Mouse (Mus musculus): ENCODE measurements at regions not wholly inside any gene's neighbourhood (a gene's known extent, or its start where the extent isn't known, plus 50 kb on each side); places are given as distances from the start of the nearest gene placed in this dataset.

DNA sequence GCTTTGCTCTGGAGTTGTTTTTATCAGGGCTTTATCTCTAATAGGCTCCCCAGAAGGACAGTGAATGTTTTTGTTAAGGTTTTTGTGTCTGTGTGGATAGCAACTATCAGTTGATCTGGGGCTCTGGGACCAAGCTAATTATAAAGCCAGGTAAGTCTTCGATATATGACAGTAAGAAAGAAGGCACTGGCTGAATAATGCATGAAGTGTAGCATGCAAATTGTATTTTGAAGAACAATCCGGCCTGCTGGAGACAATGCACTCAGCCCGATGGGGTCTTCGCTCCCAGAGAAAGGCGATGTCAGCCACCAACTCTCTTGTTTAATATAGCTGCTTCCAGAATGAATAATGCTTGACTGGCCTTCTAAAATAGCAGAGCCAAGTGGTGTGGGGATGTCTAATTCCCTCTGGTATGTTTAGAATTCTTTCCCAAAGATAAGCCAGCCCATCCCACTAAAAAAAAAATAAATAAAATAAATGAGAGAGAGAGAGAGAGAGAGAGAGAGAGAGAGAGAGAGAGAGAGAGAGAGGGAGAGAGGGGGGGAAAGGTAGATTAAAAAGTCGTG is 68.6 kb downstream of the Dad1 start:
- ATAC-seq (ENCODE audit: low FRiP score, low read depth) (no peak), DNase-seq (ENCODE audit: low spot score) (no peak)
- no peak for TF ChIP-seq POLR2A (IDR thresholded peaks at IDR 0.05; ENCODE audit: borderline replicate concordance, extremely low read depth, insufficient read depth, insufficient read length)
- Histone ChIP-seq H3K4me3 (replicated peaks; ENCODE audit: low read length) (no peak overlapping the region), H3K4me2 (replicated peaks; ENCODE audit: low read depth, low read length, severe bottlenecking) (no peak overlapping the region), H3K9me3 (ENCODE audit: control insufficient read depth, low read length) (no peaks in the 10 kb centered on the region), H3K4me1 (ENCODE audit: control insufficient read depth, insufficient read depth, low read length) (0 out of 2 replicates have a peak, but pooled peaks cover 10% of the 10 kb centered on the region), H3K27ac (replicated peaks; ENCODE audit: low read depth, low read length) (no peak overlapping the region), H3K9ac (ENCODE audit: low read depth, low read length, severe bottlenecking) (no peak overlapping the region), H3K27me3 (ENCODE audit: control insufficient read depth, insufficient read depth, low read length) (no peaks in the 10 kb centered on the region), H3K36me3 (ENCODE audit: control insufficient read depth, insufficient read depth, low read length) (no peaks in the 10 kb centered on the region)
- 75% methylated on average over 6 of the region's 6 CpGs for WGBS

DNA sequence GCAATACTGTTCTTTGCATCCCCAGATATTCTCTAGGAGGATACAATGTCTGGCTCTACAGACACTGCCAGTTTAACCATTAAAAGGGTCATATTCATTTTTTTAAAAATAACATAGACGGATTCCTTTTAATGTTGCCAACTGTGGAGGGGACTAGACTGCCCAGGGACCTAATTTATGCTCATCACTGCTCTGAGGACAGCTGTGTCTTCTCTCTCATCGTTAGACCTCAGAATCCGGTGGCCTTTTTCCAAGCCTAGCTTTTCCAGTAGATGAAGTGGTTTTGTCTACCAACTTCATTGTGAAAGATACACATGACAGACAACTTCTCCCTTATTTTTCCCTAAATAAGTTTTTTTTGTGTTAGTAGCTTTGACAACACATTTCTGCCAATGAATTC is 70.0 kb downstream of the Dad1 start:
- H3K4me1 ChIP-seq (ENCODE audit: control insufficient read depth, insufficient read depth, low read length): 0 out of 2 replicates have a peak, but pooled peaks cover 8% of the 10 kb centered on the region
- H3K4me2 ChIP-seq (replicated peaks; ENCODE audit: low read depth, low read length, severe bottlenecking): no peak overlapping the region
- WGBS: 87% methylated on average over 3 of the region's 3 CpGs
- H3K27me3 ChIP-seq (ENCODE audit: control insufficient read depth, insufficient read depth, low read length): no peaks in the 10 kb centered on the region
- TF ChIP-seq POLR2A (IDR thresholded peaks at IDR 0.05; ENCODE audit: borderline replicate concordance, extremely low read depth, insufficient read depth, insufficient read length): no peak
- DNase-seq (ENCODE audit: low spot score): no peak
- H3K36me3 ChIP-seq (ENCODE audit: control insufficient read depth, insufficient read depth, low read length): no peaks in the 10 kb centered on the region
- no peak for ATAC-seq (ENCODE audit: low FRiP score, low read depth)
- no peaks in the 10 kb centered on the region for H3K9me3 ChIP-seq (ENCODE audit: control insufficient read depth, low read length)
- no peak overlapping the region for H3K4me3 ChIP-seq (replicated peaks; ENCODE audit: low read length)
- H3K9ac ChIP-seq (ENCODE audit: low read depth, low read length, severe bottlenecking): no peak overlapping the region
- no peak overlapping the region for H3K27ac ChIP-seq (replicated peaks; ENCODE audit: low read depth, low read length)

DNA sequence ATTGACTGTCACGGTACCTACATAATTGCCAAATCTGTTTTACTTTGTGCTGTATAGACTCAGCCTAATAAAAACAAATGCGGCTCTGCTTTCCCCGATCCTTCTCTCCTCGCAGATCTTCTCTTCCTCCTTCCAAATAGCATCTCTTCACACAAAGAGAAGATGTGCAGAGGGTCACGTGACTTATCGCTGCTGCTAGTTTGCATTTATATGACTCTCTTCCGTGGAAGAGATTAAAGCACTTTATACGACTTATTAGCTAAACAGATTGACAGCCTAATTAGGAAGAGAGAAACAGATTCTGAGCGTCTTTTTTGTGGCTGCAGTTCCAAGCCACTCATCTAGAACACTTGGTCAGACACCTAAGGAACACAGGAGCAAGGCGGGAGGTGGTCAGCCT is 71.1 kb downstream of the Dad1 start:
- Histone ChIP-seq H3K9ac (ENCODE audit: low read depth, low read length, severe bottlenecking) (no peak overlapping the region), H3K4me1 (ENCODE audit: control insufficient read depth, insufficient read depth, low read length) (peaks cover 8% of the 10 kb centered on the region; the same call in 1 of the 2 replicates), H3K4me3 (replicated peaks; ENCODE audit: low read length) (no peak overlapping the region), H3K9me3 (ENCODE audit: control insufficient read depth, low read length) (no peaks in the 10 kb centered on the region), H3K4me2 (replicated peaks; ENCODE audit: low read depth, low read length, severe bottlenecking) (no peak overlapping the region), H3K36me3 (ENCODE audit: control insufficient read depth, insufficient read depth, low read length) (no peaks in the 10 kb centered on the region), H3K27ac (replicated peaks; ENCODE audit: low read depth, low read length) (no peak overlapping the region), H3K27me3 (ENCODE audit: control insufficient read depth, insufficient read depth, low read length) (no peaks in the 10 kb centered on the region)
- WGBS: 60% methylated on average over 10 of the region's 10 CpGs
- no peak for TF ChIP-seq POLR2A (IDR thresholded peaks at IDR 0.05; ENCODE audit: borderline replicate concordance, extremely low read depth, insufficient read depth, insufficient read length)
- ATAC-seq (ENCODE audit: low FRiP score, low read depth): no peak
- DNase-seq (ENCODE audit: low spot score): no peak

DNA sequence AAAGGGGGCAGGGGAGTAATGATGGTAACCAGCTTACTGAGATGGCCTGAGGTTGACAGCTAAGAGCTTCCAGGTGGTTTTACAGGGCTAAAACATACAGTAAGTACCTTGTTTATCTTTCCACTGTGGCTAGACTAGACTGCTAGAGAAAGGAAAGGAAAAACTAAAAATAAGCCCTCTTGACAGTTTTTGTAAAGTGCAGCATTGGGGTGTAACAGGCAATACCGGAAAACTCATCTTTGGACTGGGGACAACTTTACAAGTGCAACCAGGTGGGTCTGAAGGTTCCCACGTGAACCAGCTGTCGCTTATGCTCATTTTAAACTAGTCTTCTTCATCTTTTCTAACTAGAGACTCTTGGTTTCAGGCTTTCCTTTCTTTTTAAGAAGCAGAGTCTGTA is 72.6 kb downstream of the Dad1 start:
- 77% methylated on average over 3 of the region's 3 CpGs for WGBS
- no peak for DNase-seq (ENCODE audit: low spot score)
- ATAC-seq (ENCODE audit: low FRiP score, low read depth): no peak

DNA sequence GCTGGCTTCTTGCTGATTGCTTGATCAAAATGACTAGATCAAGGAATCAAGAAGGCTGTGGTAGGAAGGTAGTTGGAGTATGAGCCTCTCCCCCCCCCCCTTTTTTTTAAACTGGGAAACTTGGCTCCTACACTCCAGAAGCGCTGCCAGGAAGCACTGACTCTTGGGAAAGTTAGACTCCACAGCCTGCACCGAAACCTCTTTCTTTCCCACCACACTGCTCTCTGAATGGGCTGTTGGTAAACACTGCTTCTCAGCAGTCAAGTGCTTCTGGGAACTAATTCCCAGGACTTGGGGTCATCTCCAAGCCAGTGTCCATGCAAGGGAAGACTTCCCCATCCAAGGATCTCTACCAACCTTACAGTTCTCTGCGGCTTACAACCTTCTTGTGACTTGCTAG is 73.2 kb downstream of the Dad1 start:
- H3K27me3 ChIP-seq (ENCODE audit: control insufficient read depth, insufficient read depth, low read length): no peaks in the 10 kb centered on the region
- no peaks in the 10 kb centered on the region for H3K9me3 ChIP-seq (ENCODE audit: control insufficient read depth, low read length)
- peaks cover 8% of the 10 kb centered on the region; the same call in 1 of the 2 replicates for H3K4me1 ChIP-seq (ENCODE audit: control insufficient read depth, insufficient read depth, low read length)
- no peak overlapping the region for H3K4me2 ChIP-seq (replicated peaks; ENCODE audit: low read depth, low read length, severe bottlenecking)
- DNase-seq (ENCODE audit: low spot score) (peak; percentile 30), ATAC-seq (ENCODE audit: low FRiP score, low read depth) (no peak)
- no peaks in the 10 kb centered on the region for H3K36me3 ChIP-seq (ENCODE audit: control insufficient read depth, insufficient read depth, low read length)
- H3K9ac ChIP-seq (ENCODE audit: low read depth, low read length, severe bottlenecking): no peak overlapping the region
- H3K4me3 ChIP-seq (replicated peaks; ENCODE audit: low read length): no peak overlapping the region
- 82% methylated on average over 3 of the region's 3 CpGs for WGBS
- no peak overlapping the region for H3K27ac ChIP-seq (replicated peaks; ENCODE audit: low read depth, low read length)
- no peak for TF ChIP-seq POLR2A (IDR thresholded peaks at IDR 0.05; ENCODE audit: borderline replicate concordance, extremely low read depth, insufficient read depth, insufficient read length)

More for the DNA sequence above, 72.6 kb downstream of the Dad1 start:
- Histone ChIP-seq H3K27me3 (ENCODE audit: control insufficient read depth, insufficient read depth, low read length) (no peaks in the 10 kb centered on the region), H3K4me1 (ENCODE audit: control insufficient read depth, insufficient read depth, low read length) (peaks cover 8% of the 10 kb centered on the region; the same call in 1 of the 2 replicates), H3K9ac (ENCODE audit: low read depth, low read length, severe bottlenecking) (no peak overlapping the region), H3K36me3 (ENCODE audit: control insufficient read depth, insufficient read depth, low read length) (no peaks in the 10 kb centered on the region), H3K9me3 (ENCODE audit: control insufficient read depth, low read length) (no peaks in the 10 kb centered on the region), H3K4me2 (replicated peaks; ENCODE audit: low read depth, low read length, severe bottlenecking) (no peak overlapping the region), H3K4me3 (replicated peaks; ENCODE audit: low read length) (no peak overlapping the region), H3K27ac (replicated peaks; ENCODE audit: low read depth, low read length) (no peak overlapping the region)
- no peak for TF ChIP-seq POLR2A (IDR thresholded peaks at IDR 0.05; ENCODE audit: borderline replicate concordance, extremely low read depth, insufficient read depth, insufficient read length)
